Mouse (Mus musculus): ENCODE measurements around the gene Map3k20.
A peak's percentile ranks its signal among the peaks of the same experiment; 100 is the strongest.

The Map3k20 gene

DNA sequence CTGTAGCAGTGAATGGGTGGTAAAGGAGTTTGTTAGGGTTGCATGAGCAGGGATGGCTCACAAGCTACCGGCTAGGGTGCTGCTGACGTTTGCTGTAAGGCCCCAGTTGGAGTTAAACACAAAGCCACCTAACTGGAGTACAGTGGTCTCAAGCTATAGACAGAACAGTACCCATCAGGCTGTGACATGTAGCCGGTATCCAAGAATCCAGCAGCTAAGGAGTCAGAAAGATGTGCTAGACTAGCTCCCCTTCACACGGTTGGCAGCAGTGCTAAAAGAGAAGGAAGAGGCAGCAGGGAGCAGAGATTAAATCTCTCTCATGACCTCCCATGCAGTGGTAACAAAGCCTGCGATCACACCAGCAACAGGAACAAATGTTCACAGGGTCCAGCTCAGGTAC lies 36.2 kb downstream of the Map3k20 start:
- DNase-seq (ENCODE audit: low spot score in 2 of 2): no peak

GRCm38 (mm10) chr2:72322681-72323353 lies 37.4 kb downstream of the Map3k20 start:
- DNase-seq (ENCODE audit: low spot score in 2 of 2): no peak

DNA sequence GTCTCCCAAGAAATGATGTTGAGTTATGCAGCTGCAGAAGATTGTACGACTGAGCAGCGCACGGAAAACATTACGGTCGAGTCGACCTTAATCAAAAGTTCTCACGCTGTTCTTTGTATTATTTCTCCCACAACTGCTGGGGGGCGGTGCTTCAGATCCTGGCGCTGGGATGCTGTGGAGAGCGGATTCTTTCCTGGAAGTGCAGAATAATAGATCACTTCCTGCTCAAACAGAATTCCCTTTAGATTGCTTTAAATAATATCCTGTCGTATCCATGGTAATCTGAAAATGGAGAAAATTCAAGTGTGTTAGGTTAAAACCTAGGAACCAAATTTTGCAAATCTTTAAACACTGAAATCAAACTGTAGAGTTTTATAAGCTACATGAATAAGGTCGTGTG lies 39.0 kb downstream of the Map3k20 start:
- no peak for DNase-seq (ENCODE audit: low spot score in 2 of 2)

GRCm38 (mm10) chr2:72326491-72326890 lies 41.1 kb downstream of the Map3k20 start:
- no peak for DNase-seq (ENCODE audit: low spot score in 2 of 2)

- DNase-seq (ENCODE audit: low spot score in 2 of 2): no peak
These were observed 43.0 kb downstream of the Map3k20 start for GRCm38 (mm10) chr2:72328435-72328834.

GRCm38 (mm10) chr2:72330955-72331481 lies 45.6 kb downstream of the Map3k20 start:
- DNase-seq (ENCODE audit: low spot score in 2 of 2): no peak

GRCm38 (mm10) chr2:72332067-72332466 lies 46.6 kb downstream of the Map3k20 start:
- no peak for DNase-seq (ENCODE audit: low spot score in 2 of 2)

- DNase-seq (ENCODE audit: low spot score in 2 of 2): no peak
These were observed 47.8 kb downstream of the Map3k20 start for GRCm38 (mm10) chr2:72333210-72333609.

DNA sequence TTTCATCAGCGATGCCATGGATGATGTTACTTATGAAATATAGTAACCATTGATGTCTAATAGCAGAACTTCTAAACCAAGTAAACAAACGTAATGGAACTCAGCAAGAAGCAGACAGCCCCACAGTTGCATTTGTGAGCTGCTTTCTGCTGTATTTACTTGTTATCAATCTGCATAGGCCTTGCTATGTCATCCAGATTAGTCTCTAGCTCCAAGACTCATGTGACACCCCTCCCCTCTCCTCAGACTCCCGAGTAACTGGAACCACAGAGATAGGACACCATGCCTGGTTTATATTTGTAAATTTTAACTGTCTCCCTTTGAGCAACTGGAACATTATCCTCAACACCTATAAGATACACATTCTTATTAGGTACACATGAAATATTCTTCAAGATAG lies 51.4 kb downstream of the Map3k20 start:
- no peak for DNase-seq (ENCODE audit: low spot score in 2 of 2)

GRCm38 (mm10) chr2:72345281-72345680 lies 59.8 kb downstream of the Map3k20 start:
- DNase-seq (ENCODE audit: low spot score in 2 of 2): no peak

DNA sequence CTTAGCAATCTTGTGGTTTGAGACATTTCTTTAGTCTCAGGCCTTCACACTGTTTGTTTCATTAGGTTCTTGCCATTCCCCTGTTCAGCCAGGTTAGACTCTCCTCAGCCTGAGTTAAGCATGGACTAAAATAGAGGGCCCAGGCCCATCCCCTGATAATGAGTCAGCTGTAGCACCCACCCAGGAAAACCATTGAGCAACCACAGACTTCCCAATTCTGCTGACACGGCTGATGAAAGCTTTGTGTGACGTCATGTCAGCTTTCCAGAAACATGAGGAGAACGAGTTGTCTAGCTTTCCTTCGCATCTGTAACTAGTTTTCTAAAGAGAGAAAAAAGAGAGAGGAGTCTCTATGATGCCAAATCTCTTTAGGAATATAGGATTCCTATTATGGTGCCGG lies 65.9 kb downstream of the Map3k20 start:
- no peak for DNase-seq (ENCODE audit: low spot score in 2 of 2)

DNA sequence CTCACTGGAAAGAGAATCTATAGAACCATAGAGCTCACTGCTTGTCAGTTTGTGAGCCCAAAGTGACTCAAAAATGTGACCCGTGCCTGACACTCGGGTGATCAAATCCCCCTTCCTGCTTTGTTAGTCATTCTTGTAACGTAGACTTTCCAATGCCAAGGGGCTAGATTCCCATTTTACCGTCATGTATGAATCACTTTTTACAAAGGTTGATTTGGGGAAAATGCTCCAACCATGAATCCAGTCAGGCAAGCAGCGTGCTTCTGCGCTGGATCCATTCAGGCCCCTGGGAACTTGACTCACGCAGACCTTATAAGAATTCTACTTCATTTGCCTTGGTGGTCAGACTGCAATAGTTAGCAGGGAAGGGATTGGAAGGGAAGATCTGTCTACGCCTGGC lies 66.3 kb downstream of the Map3k20 start:
- no peak for DNase-seq (ENCODE audit: low spot score in 2 of 2)

GRCm38 (mm10) chr2:72352756-72353155 lies 67.3 kb downstream of the Map3k20 start:
- no peak for DNase-seq (ENCODE audit: low spot score in 2 of 2)

GRCm38 (mm10) chr2:72356471-72356870 lies 71.0 kb downstream of the Map3k20 start:
- DNase-seq (ENCODE audit: low spot score in 2 of 2): no peak

DNA sequence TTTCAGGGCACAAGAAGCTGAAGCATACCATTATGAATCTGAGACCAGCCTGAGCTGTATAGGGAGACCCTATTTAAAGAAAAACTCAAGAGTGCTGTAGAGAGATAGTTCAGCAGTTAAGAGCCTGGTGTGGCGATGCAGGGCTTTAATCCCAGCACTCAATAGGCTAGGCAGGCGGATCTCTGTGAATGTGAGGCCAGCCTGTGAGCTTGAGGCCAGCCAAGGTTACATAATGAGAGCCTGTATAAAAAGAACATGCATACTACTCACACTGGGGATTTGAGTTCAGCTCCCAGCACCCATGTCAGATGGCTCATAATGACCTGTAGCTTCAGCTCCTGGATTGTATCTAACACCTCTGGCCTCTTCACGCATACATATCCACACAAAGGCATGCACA lies 76.1 kb downstream of the Map3k20 start:
- DNase-seq (ENCODE audit: low spot score in 2 of 2): no peak

- DNase-seq (ENCODE audit: low spot score in 2 of 2): no peak
These were observed 78.0 kb downstream of the Map3k20 start for GRCm38 (mm10) chr2:72363449-72363848.

DNA sequence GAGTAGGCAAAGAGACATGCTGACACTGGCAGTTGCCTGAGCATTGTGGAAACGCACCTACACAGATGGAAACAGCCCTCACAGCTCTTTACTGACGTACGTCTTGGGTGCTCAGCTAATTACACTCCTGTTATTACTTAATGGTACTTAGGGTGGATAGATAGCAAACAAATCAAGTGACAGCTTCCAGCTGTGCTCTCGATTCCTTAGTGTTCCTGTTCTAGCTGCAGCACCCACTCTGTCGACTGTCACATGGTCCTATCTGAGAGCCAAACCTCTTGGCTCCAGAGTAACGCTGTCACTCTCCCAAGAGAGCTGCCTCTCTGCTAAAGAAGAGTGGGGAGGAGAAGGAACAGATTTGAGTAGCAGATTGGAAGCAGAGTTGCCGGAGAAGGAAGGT lies 80.5 kb downstream of the Map3k20 start:
- no peak for DNase-seq (ENCODE audit: low spot score in 2 of 2)

- DNase-seq (ENCODE audit: low spot score in 2 of 2): no peak
These were observed 81.1 kb downstream of the Map3k20 start for GRCm38 (mm10) chr2:72366503-72366902.

- no peak for DNase-seq (ENCODE audit: low spot score in 2 of 2)
These were observed 82.4 kb downstream of the Map3k20 start for GRCm38 (mm10) chr2:72367850-72368249.

GRCm38 (mm10) chr2:72369140-72369600 lies 83.7 kb downstream of the Map3k20 start:
- DNase-seq (ENCODE audit: low spot score in 2 of 2): no peak

DNA sequence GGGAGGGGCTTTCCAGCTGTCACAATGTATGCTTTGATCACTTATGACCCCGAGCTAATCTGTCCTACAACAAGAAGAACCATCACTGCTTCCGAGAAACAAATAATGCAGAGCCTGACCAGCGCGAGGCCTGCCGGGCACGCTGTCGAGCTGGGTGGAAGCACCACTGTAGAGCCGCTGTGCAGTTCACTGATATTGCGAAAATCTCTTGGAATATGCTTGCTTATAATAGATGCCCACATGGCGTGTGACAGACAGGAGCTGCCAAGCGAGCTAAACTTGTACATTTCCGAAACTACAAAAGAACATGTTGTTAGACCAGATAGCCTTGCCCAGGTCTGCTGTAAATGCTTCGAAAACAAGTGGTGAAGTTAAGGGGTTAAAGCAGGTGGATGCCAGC lies 86.7 kb downstream of the Map3k20 start:
- DNase-seq (ENCODE audit: low spot score in 2 of 2): peak in 1 of 2 experiments; percentile 33

GRCm38 (mm10) chr2:72374076-72374475 lies 88.6 kb downstream of the Map3k20 start:
- no peak for DNase-seq (ENCODE audit: low spot score in 2 of 2)

DNA sequence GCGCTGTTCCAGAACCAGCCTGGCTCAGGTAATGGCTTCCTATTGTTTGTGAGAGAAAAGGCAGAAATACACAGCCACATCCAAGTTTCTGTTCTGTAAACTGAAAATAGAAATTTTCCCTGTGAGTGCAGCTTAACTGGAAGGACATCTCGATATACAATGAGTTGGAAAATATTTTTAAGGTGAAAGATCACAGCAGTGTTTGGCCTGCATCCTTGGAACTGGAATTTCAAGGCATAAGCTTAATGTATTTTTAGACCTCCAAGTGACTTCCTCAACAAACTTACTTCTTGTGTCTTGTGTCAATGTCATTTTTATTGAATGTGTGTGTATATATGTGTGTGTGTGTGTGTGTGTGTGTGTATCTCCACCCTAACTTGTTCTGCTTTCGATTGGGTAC lies 90.4 kb downstream of the Map3k20 start:
- no peak for DNase-seq (ENCODE audit: low spot score in 2 of 2)

- no peak for DNase-seq (ENCODE audit: low spot score in 2 of 2)
These were observed 91.5 kb downstream of the Map3k20 start for GRCm38 (mm10) chr2:72376946-72377345.
